Mouse (Mus musculus) neural tube, embryonic 11.5 days (tissue): ENCODE data around the gene Tspan10. TPM values are rescaled to one million over a fixed set of nuclear protein-coding genes. Genes with fewer than 3 reads are reported as not detected.

Experiments used
- ATAC-seq: fragments of 200-750 bp; cut with Nextera tagmentation; 2 replicates; pipeline ENCODE4 v1.8.0; 2017; ENCODE audit warnings: moderate number of reproducible peaks, mild to moderate bottlenecking, moderate TSS enrichment, moderate library complexity; ENCODE audit not compliant: insufficient read depth, low FRiP score, low TSS enrichment
- DNase-seq: peaks from one replicate; pipeline ENCODE4 v3.0.0-alpha.2; 2015; ENCODE audit warnings: low spot score
- H3K27ac ChIP-seq: fragments of 300-500 bp; sonication (generic); 2 replicates; pipeline ENCODE4 v1.5.1; 2014; ENCODE audit warnings: low read depth, mild to moderate bottlenecking, low read length
- H3K27me3 ChIP-seq: fragments of 300-500 bp; sonication (generic); 2 replicates; pipeline ENCODE4 v1.6.1; 2014; ENCODE audit warnings: mild to moderate bottlenecking, low read length, mixed read lengths; ENCODE audit not compliant: control insufficient read depth, insufficient read depth
- H3K36me3 ChIP-seq: fragments of 300-500 bp; sonication (generic); 2 replicates; pipeline ENCODE4 v1.6.1; 2014; ENCODE audit warnings: mild to moderate bottlenecking, low read length, moderate library complexity, mixed read lengths; ENCODE audit not compliant: control insufficient read depth, insufficient read depth
- H3K4me1 ChIP-seq: fragments of 300-500 bp; sonication (generic); 2 replicates; pipeline ENCODE4 v1.6.1; 2014; ENCODE audit warnings: low read length, mixed read lengths; ENCODE audit not compliant: control insufficient read depth, insufficient read depth
- H3K4me2 ChIP-seq: fragments of 300-500 bp; sonication (generic); 2 replicates; pipeline ENCODE4 v1.6.1; 2014; ENCODE audit warnings: low read depth, mild to moderate bottlenecking, moderate library complexity
- H3K4me3 ChIP-seq: fragments of 300-500 bp; sonication (generic); 2 replicates; pipeline ENCODE4 v1.5.1; 2014; ENCODE audit warnings: low read depth, low read length
- H3K9ac ChIP-seq: fragments of 300-500 bp; sonication (generic); 2 replicates; pipeline ENCODE4 v1.6.1; 2014; ENCODE audit warnings: mild to moderate bottlenecking, low read length
- H3K9me3 ChIP-seq: fragments of 300-500 bp; sonication (generic); 2 replicates; pipeline ENCODE4 v1.6.1; 2016; ENCODE audit warnings: low read length; ENCODE audit not compliant: control insufficient read depth
- WGBS: fragments of 180-500 bp; shearing (Covaris S2); extraction: QIAGEN DNeasy Blood & Tissue Kit; methylation state at CpG from one replicate; pipeline ENCODE4 v1.1.7; 2014; 5-methylcytosine and 5-hydroxymethylcytosine counted together
- polyA plus RNA-seq: library from polyadenylated mRNA; unstranded; fragments of >200 nt; fragmentation: Nextera tagmentation; extraction: Ambion mirVana; gene quantifications from 2 replicates; pipeline ENCODE4 v1.2.1, GENCODE M21; 2014

Tspan10 gene
- polyA plus RNA-seq, 1 experiment from 2014 or later, result not detected

DNA sequence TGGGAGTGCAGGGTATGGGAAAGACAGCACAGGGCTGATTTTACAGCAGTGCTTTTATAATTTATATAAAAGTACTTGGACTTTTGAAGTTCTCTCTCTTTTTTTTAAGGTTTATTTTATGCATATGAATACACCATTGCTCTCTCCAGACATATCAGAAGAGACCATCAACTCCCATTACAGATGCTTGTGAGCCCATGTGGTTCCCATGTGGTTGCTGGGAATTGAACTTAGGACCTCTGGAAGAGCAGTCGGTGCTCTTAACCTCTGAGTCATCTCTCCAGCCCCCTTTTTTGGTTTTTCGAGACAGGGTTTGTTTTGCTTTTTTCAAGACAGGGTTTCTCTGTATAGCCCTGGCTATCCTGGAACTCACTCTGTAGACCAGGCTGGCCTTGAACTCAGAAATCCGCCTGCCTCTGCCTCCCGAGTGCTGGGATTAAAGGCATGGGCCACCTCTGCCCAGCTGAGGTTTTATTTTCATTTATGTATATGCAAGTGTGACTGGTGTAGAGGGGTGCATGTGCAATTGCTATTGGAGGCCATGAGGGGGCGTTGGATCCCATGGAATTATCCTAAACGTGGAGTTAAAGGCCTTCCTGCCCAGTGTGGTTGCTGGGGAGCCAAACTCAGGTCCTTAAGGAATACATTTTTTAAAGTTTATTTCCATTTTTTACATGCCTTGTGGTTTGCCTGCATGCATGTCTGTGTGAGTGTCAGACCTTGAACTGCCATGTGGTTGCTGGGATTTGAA is 16.6 kb downstream of the Tspan10 start:
- H3K27ac ChIP-seq, result no peak overlapping the region
- DNase-seq, result no peak
- peaks cover 7% of the 10 kb centered on the region; the same call in 1 of the 2 replicates for H3K4me1 ChIP-seq
- peaks cover 13% of the 10 kb centered on the region; the same call in 1 of the 2 replicates for H3K36me3 ChIP-seq
- H3K9me3 ChIP-seq, result no peaks in the 10 kb centered on the region
- peak overlapping the region; percentile 86; the same call in 1 of the 2 replicates for H3K9ac ChIP-seq
- 69% methylated on average over 6 of the region's 6 CpGs for WGBS
- no peak for ATAC-seq
- H3K4me2 ChIP-seq, result peak overlapping the region; percentile 96
- peak overlapping the region; percentile 76 for H3K4me3 ChIP-seq
- no peaks in the 10 kb centered on the region for H3K27me3 ChIP-seq

DNA sequence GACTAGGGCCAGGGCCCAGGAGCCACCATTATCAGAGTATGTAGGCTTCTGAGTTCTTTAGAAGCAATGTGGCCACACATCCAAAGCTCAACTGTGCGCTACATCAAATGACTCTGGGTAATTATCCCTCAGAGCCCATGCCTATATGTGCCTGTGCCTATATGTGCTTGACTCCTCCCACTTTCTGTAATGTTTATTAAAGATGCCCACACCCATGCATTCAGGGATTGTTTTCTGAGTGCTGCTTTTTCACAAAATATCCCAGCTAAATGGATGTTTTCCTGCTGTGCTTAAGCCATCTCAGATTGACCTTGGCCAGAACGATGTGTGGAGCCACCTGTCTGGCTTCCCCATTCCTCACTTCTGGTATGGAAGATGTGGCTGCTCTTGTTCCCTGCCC is 21.1 kb downstream of the Tspan10 start:
- ATAC-seq (no peak), DNase-seq (no peak)
- Histone ChIP-seq H3K36me3 (peaks cover 13% of the 10 kb centered on the region), H3K4me1 (peaks cover 15% of the 10 kb centered on the region), H3K9ac (no peak overlapping the region), H3K9me3 (no peaks in the 10 kb centered on the region), H3K27me3 (no peaks in the 10 kb centered on the region), H3K4me3 (no peak overlapping the region), H3K27ac (no peak overlapping the region), H3K4me2 (no peak overlapping the region)
- WGBS, result 97% methylated on average over 2 of the region's 2 CpGs

- no peak overlapping the region for H3K27ac ChIP-seq
- peaks cover 13% of the 10 kb centered on the region for H3K36me3 ChIP-seq
- H3K4me1 ChIP-seq, result peaks cover 12% of the 10 kb centered on the region
- no peaks in the 10 kb centered on the region for H3K9me3 ChIP-seq
- H3K4me2 ChIP-seq, result no peak overlapping the region
- WGBS, result 91% methylated on average over 5 of the region's 5 CpGs
- H3K9ac ChIP-seq, result no peak overlapping the region
- DNase-seq, result no peak
- H3K4me3 ChIP-seq, result no peak overlapping the region
- ATAC-seq, result no peak
- H3K27me3 ChIP-seq, result no peaks in the 10 kb centered on the region
Observed at GRCm38 (mm10) chr11:120464365-120464764, 21.9 kb downstream of the Tspan10 start.

DNA sequence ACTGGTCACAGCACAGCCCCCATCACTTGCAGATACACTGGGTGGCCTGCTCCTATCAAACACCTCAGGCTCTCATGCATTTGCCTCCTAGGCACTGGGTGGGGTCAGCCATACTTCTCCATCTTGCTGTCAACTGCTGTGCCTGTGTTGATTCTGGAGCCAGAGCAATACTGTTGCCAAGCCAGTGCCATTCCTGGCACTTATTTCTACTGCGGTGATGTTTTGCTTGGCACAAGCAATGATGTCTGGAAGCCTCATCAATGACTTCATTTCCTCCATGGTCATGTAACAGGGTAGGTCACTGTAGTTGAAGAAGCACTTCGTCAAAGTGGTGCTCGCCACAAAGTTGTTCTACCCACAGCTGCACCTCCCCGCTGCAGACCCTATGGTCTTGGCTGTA is 23.1 kb downstream of the Tspan10 start:
- DNase-seq (no peak), ATAC-seq (no peak)
- 96% methylated on average over 4 of the region's 4 CpGs for WGBS
- no peaks in the 10 kb centered on the region for H3K27me3 ChIP-seq
- H3K4me1 ChIP-seq, result peaks cover 12% of the 10 kb centered on the region
- no peak overlapping the region for H3K4me3 ChIP-seq
- H3K9me3 ChIP-seq, result no peaks in the 10 kb centered on the region
- peaks cover 16% of the 10 kb centered on the region for H3K36me3 ChIP-seq
- no peak overlapping the region for H3K27ac ChIP-seq
- no peak overlapping the region for H3K4me2 ChIP-seq
- no peak overlapping the region for H3K9ac ChIP-seq

GRCm38 (mm10) chr11:120467051-120467735 is 24.7 kb downstream of the Tspan10 start, which contains the start of gene Arl16:
Gene Arl16, minus strand, starts transcription at chr11:120467607.
- peak within 1 kb of the TSS; percentile 93 for H3K4me3 ChIP-seq
- no peaks in the 10 kb centered on the region for H3K9me3 ChIP-seq
- H3K27me3 ChIP-seq, result no peaks in the 10 kb centered on the region
- WGBS, result under 1% methylated on average over 54 of the region's 54 CpGs
- peak within 1 kb of the TSS; percentile 93 for H3K4me2 ChIP-seq
- peaks cover 12% of the 10 kb centered on the region for H3K4me1 ChIP-seq
- H3K9ac ChIP-seq, result peak within 1 kb of the TSS; percentile 84
- H3K27ac ChIP-seq, result peak within 1 kb of the TSS; percentile 58; the same call in 1 of the 2 replicates
- H3K36me3 ChIP-seq, result peaks cover 19% of the 10 kb centered on the region
- DNase-seq, result peak; percentile 99
- peak; percentile 100 for ATAC-seq

GRCm38 (mm10) chr11:120467736-120468092 is 25.3 kb downstream of the Tspan10 start:
- H3K27ac ChIP-seq, result 0 out of 2 replicates have a peak overlapping the region, but pooled peaks have one; percentile 56
- peaks cover 12% of the 10 kb centered on the region for H3K4me1 ChIP-seq
- peak overlapping the region; percentile 93 for H3K4me3 ChIP-seq
- H3K36me3 ChIP-seq, result peaks cover 18% of the 10 kb centered on the region
- H3K4me2 ChIP-seq, result peak overlapping the region; percentile 93
- 1% methylated on average over 33 of the region's 33 CpGs for WGBS
- no peaks in the 10 kb centered on the region for H3K9me3 ChIP-seq
- no peak for ATAC-seq
- no peak for DNase-seq
- H3K27me3 ChIP-seq, result no peaks in the 10 kb centered on the region
- H3K9ac ChIP-seq, result peak overlapping the region; percentile 77

DNA sequence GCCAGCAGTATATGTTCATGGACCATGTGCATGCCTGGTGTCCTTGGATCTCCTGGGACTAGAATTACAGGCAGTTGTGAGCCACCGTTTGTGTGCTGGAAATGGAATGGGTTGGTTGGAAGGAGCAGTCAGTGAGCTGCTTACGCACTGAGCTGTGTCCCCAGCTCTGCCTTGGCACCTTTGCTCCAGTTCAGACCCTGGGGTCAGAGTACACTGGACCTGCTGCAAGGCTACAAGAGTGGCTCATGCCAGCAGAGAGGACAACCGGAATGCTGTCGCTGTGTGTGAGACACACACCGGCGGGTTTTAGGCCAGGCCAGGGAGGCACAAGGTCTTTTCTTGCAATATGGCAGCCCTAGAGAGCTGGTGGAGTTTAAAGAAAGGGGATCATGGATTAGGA is 29.6 kb downstream of the Tspan10 start:
- Histone ChIP-seq H3K9me3 (no peaks in the 10 kb centered on the region), H3K4me1 (peaks cover 7% of the 10 kb centered on the region), H3K36me3 (peaks cover 30% of the 10 kb centered on the region), H3K27me3 (no peaks in the 10 kb centered on the region), H3K9ac (no peak overlapping the region), H3K4me3 (no peak overlapping the region), H3K27ac (no peak overlapping the region), H3K4me2 (no peak overlapping the region)
- DNase-seq (no peak), ATAC-seq (no peak)
- WGBS, result 97% methylated on average over 6 of the region's 6 CpGs

DNA sequence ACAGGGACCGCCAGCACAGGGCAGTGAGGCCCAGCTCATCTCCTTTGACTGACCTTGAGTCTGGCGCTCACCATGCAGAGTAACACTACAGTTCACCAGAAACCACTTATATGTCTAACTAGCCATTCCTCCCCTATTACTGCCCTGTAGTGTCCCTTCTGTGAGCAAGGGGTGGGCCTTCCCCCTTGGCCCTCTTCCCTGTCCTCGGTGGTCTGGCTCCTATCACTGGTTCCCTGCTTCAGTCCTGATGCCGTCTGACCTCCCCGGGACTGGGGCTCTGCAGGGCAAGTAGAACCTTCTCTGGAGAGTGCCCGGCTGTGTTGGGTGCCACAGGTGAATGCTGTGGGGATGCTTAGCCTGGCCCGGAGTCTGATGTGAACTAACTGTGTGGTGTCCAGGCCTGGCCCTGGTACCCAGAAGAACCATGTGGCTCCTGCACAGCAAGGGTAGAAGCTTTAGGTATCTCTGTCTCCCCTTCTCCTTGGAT is 41.0 kb downstream of the Tspan10 start:
- Histone ChIP-seq H3K27ac (peak overlapping the region; percentile 81; the same call in 1 of the 2 replicates), H3K4me3 (peak overlapping the region; percentile 98; the same call in 1 of the 2 replicates), H3K27me3 (no peaks in the 10 kb centered on the region), H3K4me1 (peaks cover 9% of the 10 kb centered on the region), H3K4me2 (peak overlapping the region; percentile 75), H3K9ac (peak overlapping the region; percentile 73), H3K36me3 (peaks cover 38% of the 10 kb centered on the region), H3K9me3 (no peaks in the 10 kb centered on the region)
- ATAC-seq (no peak), DNase-seq (no peak)
- 91% methylated on average over 7 of the region's 7 CpGs for WGBS
